Mouse (Mus musculus) cerebellum, adult 2 months (tissue): ENCODE measurements around the gene Bora.

ENCODE experiments used
- CTCF ChIP-seq: fragments of 200-500 bp; IDR thresholded peaks from 2 replicates; pipeline ENCODE4 v1.5.1; 2011; ENCODE audit warnings: low read depth, mild to moderate bottlenecking, control low read depth, low read length, moderate library complexity, borderline replicate concordance; ENCODE audit not compliant: insufficient read depth
- POLR2A ChIP-seq: fragments of 200-500 bp; IDR thresholded peaks from 2 replicates; pipeline ENCODE4 v1.6.1; 2011; ENCODE audit warnings: low read length, control low read depth, borderline replicate concordance; ENCODE audit not compliant: insufficient read depth

GRCm38 (mm10) chr14:99117576-99117975 lies 71.6 kb downstream of the Bora start:
- no peak for TF ChIP-seq POLR2A
- TF ChIP-seq CTCF: no peak
